Mouse (Mus musculus): ENCODE results near the gene Six5.

Gene Six5

GRCm38 (mm10) chr7:19075723-19076585 lies 18.4 kb upstream of the Six5 start, which contains the start of gene Dmwd:
Dmwd (plus strand) TSS chr7:19076227.
- DNase-seq = peak; percentile 98

DNA sequence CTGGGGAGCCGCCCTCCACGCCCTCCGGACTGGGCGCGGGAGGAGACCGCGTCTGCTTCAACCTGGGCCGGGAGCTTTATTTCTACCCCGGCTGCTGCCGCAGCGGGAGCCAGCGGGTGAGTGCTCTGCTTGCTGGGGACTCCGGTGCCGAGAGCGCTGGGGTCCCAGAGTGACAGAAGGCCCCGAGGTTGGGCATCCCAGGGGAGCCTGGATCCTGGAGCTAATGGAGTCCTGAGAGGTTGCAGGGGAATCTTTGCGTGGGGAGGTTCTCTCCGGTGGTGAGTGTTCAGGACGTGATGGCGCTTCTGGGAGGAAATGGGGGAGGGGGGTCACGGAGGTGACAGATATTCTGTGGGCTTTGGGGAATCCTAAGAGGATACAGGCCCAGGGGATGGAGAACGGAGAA lies 17.8 kb upstream of the Six5 start:
- DNase-seq = peak; percentile 60

DNA sequence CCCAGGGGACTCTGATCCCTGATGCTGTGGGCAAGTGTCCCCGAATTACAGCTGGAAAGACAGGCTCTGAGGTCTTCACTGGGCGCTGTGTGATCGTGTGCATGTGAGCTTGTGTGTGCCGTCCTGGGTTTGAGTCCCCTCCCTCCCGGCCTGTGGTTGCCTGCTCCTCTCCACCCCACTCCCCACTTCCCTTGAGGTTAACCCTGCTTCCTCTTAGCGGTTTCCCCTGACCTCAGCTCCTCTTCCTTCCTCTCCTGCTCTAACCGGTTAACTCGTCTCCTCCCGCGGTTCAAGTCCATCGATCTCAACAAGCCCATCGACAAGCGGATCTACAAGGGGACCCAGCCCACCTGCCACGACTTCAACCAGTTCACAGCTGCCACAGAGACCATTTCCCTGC lies 16.6 kb upstream of the Six5 start:
- DNase-seq = no peak

DNA sequence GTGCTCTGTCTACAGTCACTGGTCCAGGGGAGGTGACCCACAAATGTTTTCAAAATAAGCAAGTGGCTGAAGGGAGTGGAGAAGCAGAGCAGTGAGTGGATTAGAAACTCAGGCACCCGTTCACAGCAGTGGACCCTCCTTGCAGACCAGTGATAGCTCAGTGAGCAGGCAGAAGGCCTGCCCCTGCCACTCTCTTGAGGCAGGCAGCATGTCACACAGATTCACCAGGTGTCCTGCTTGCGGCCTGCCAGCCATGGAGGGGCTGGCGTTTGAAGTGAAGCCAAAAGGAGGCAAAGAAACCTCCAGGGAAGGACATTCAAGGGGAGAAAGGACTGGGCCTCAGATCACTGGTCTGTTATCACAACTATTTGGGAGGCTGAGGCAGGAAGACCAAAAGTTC lies 15.7 kb upstream of the Six5 start:
- DNase-seq = no peak

GRCm38 (mm10) chr7:19080451-19080950 lies 13.9 kb upstream of the Six5 start:
- DNase-seq = no peak

DNA sequence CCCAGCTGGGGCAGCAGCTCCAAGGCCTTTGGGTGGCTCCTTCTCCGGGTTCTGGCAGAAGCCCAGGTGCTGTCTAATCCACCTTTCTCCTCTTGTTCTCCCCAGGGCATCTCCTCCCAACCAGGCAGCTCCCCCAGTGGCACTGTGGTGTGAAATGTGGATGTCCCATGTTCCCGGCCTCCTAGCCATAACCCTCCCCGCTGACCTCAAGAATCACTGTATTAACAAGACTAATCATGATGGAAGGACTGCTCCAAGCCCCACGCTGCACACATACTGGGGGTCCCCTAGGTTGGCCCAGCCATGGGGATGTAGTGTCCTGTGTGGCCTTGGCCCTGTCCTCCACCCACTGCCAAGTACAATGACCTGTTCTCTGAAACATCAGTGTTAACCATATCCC lies 12.2 kb upstream of the Six5 start:
- DNase-seq = no peak

DNA sequence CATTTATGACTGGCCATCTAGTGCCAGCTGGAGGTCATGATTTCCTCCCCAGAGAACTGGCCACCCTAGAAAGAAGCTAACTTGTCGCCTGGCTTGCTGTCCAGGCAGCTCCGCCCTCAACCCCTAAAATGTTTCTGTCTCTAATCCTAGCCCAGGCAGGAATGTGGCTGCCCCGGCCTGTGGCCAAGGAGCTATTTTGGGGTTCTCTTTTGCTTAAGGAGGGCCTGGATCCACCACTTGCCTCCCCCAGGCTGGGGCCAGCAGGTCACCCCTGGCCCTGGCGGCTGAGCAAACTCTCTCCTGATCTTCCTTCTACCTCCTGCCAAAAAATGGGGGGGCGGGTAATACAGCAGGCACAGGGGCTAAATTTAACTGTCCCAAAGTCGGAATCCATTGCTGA lies 11.3 kb upstream of the Six5 start:
- peak; percentile 45 for DNase-seq

DNA sequence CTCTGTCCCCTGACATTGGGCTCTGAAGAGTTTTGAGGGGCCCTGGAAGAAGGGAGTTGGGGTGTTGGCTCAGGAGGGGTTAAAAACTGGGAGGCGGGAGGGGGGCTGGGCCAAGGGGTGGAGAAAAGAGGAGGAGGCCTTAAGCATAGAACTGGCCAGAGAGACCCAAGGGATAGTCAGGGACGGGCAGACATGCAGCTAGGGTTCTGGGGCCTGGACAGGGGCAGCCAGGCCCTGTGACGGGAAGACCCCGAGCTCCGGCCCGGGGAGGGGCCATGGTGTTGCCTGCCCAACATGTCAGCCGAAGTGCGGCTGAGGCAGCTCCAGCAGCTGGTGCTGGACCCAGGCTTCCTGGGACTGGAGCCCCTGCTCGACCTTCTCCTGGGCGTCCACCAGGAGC lies 10.7 kb upstream of the Six5 start, which contains the start of gene Dmpk:
Dmpk (plus strand) TSS at position 149 of the 400 bp plus-strand sequence.
- peak; percentile 62 for DNase-seq

- no peak for DNase-seq
These were observed 10.1 kb upstream of the Six5 start for GRCm38 (mm10) chr7:19084277-19084771.

DNA sequence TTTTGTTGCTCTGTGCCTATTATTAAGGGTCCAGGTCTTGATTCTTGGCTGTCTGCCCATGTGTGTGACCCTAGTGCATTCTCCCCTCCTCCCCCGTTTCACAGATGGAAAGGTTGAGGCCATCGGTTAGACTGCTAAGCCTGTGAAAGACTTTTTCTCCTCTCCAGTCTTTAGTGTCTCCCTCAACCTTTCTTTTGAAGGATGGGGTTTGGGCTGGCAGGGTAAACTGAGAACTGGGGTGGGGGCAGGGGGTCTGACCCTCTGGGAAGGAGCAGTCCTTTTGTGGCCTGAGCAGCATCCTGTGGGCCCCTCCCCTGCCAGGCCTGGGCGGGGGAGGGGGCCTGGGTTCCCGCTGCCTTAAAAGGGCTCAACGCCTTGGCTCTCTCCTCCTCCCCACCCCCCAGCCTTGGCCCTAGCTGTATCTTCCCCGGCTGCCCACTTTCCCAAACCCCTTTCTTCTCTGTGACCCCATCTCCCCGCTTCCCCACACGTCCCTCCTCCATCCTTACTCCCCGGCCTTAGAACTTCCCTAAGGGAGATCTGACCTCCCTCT lies 9.4 kb upstream of the Six5 start:
- no peak for DNase-seq

GRCm38 (mm10) chr7:19085495-19085894 lies 8.9 kb upstream of the Six5 start:
- no peak for DNase-seq

DNA sequence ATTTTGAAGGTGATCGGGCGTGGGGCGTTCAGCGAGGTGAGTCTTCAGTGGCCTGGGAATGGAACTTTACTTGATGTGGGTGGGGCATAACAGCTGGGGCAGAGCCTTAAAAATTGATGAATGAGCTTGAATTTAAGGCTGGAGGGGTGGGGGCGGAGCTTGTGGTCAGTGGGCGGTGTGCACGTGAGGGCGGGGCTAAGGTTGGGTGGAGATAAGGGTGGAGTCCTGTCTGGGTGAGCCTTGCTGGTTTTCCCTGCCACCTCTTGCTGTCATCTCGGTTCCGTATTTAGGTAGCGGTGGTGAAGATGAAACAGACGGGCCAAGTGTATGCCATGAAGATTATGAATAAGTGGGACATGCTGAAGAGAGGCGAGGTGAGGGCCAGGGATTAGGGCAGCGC lies 8.4 kb upstream of the Six5 start:
- DNase-seq = peak; percentile 82

DNA sequence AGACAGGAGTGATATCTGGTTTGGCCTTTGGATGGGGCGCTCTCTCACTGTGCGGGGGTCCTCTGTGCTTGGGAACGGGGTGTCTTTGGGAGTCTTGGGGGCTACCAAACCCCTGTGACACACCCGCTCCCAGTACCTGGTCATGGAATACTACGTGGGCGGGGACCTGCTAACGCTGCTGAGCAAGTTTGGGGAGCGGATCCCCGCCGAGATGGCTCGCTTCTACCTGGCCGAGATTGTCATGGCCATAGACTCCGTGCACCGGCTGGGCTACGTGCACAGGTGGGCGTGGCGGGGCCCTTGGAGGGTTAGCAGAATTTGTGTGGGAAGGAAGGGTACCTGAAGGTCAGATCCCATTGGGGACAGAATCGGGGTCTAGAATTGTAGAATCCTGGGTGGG lies 7.6 kb upstream of the Six5 start:
- DNase-seq = no peak

DNA sequence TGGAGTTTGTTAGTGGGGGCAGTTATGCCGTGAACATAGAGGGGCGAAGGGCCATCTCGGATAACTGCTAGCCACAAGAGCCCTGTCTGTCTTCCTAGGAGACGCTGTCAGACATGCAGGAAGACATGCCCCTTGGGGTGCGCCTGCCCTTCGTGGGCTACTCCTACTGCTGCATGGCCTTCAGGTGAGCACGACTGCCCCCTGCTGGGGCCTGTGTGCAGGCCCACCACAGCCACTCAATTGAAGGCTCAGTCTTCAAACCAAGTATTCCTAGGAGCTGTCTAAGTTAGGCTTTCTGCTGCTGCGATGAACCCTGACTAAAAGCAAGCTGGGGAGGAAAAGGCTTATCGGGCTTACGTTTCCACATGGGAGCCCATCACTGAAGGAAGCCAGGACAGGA lies 5.6 kb upstream of the Six5 start:
- DNase-seq = peak; percentile 83

GRCm38 (mm10) chr7:19091913-19092312 lies 2.5 kb upstream of the Six5 start:
- no peak for DNase-seq

- DNase-seq = peak; percentile 82
These were observed 1.8 kb upstream of the Six5 start for GRCm38 (mm10) chr7:19092381-19093173.

GRCm38 (mm10) chr7:19093174-19093521 lies 1.2 kb upstream of the Six5 start:
- peak; percentile 93 for DNase-seq

- DNase-seq = peak; percentile 99
These were observed 633 bp upstream of the Six5 start for GRCm38 (mm10) chr7:19093537-19094385.

GRCm38 (mm10) chr7:19094826-19095750 lies 694 bp downstream of the Six5 start:
- peak; percentile 80 for DNase-seq

- DNase-seq = peak; percentile 88
These were observed 1.3 kb downstream of the Six5 start for GRCm38 (mm10) chr7:19095751-19096110.

GRCm38 (mm10) chr7:19096421-19096976 lies 2.1 kb downstream of the Six5 start:
- DNase-seq = no peak

Data from kidney, postnatal 10 days (tissue).